Mouse (Mus musculus): ENCODE results near the gene Rfx4. TPM values are rescaled to one million over a fixed set of nuclear protein-coding genes. Genes with fewer than 3 reads are reported as not detected.

Gene Rfx4
- total RNA-seq, 2 experiments from 2014 or later, result 10.7 to 12.1 TPM

- Histone ChIP-seq H3K27ac (no peak overlapping the region), H3K4me3 (no peak overlapping the region)
- no peak for DNase-seq (ENCODE audit: low spot score in 2 of 2)
- TF ChIP-seq CTCF (conservative IDR thresholded peaks at IDR 0.05), result no peak
Observed at GRCm38 (mm10) chr10:84805576-84805975, 49.7 kb downstream of the Rfx4 start.

GRCm38 (mm10) chr10:84807206-84807605, 51.3 kb downstream of the Rfx4 start:
- DNase-seq (ENCODE audit: low spot score in 2 of 2), result no peak
- no peak overlapping the region for H3K4me3 ChIP-seq
- H3K27ac ChIP-seq, result no peak overlapping the region
- no peak for TF ChIP-seq CTCF (conservative IDR thresholded peaks at IDR 0.05)

DNA sequence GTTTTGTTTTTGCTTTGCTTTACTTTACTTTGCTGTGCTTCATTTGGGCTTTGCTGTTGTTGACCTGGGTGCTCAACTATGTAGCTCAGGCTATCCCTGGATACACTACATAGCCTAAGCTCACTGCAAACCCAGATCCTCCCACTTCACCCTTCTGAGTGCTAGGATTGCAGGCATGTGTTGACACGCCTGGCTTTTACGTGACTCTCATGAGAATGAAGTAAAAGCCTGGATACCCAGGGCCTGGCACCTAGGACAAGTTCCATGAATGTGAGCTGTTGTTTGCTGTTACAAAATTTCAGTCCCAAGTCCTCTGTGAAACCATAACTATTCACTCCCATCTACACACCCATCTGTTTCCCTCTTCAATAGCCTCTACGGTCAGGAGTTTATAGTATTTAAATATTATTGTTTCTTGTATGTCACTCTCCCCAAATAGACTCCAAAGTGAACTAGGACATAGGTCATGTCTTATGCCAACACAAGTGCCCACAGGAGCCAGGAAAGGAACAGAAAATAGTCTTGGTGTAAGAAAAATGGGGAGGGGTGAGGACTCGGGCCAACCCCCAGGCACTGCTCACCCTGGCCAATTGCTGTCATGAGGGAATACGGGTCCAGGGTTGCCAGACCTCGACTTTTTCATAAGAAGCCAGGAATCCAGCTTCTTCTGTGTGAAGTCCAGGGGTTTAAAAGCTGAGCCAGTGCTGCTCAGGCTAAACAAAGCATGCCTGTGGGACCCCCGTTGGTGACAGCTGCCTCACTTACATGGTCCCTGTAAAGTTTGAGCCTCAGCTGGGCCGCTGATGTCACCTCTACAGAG, 54.4 kb downstream of the Rfx4 start:
- TF ChIP-seq CTCF (conservative IDR thresholded peaks at IDR 0.05), result no peak
- peak in 1 of 2 experiments; percentile 16 for DNase-seq (ENCODE audit: low spot score in 2 of 2)
- Histone ChIP-seq H3K4me3 (no peak overlapping the region), H3K27ac (peak overlapping the region; percentile 53; the same call in 1 of the 2 replicates)

- no peak for DNase-seq (ENCODE audit: low spot score in 2 of 2)
- TF ChIP-seq CTCF (conservative IDR thresholded peaks at IDR 0.05), result no peak
- Histone ChIP-seq H3K27ac (0 out of 2 replicates have a peak overlapping the region, but pooled peaks have one; percentile 53), H3K4me3 (no peak overlapping the region)
Observed at GRCm38 (mm10) chr10:84811171-84811912, 55.5 kb downstream of the Rfx4 start.

- no peak for TF ChIP-seq CTCF (conservative IDR thresholded peaks at IDR 0.05)
- no peak overlapping the region for H3K27ac ChIP-seq
- DNase-seq (ENCODE audit: low spot score in 2 of 2), result no peak
- H3K4me3 ChIP-seq, result no peak overlapping the region
Observed at GRCm38 (mm10) chr10:84811913-84812295, 56.0 kb downstream of the Rfx4 start.

- no peak for DNase-seq (ENCODE audit: low spot score in 2 of 2)
- H3K27ac ChIP-seq, result no peak overlapping the region
- TF ChIP-seq CTCF (conservative IDR thresholded peaks at IDR 0.05), result no peak
- no peak overlapping the region for H3K4me3 ChIP-seq
Observed at GRCm38 (mm10) chr10:84815676-84816436, 60.0 kb downstream of the Rfx4 start.

- TF ChIP-seq CTCF (conservative IDR thresholded peaks at IDR 0.05), result no peak
- H3K27ac ChIP-seq, result no peak overlapping the region
- no peak overlapping the region for H3K4me3 ChIP-seq
- DNase-seq (ENCODE audit: low spot score in 2 of 2), result no peak
Observed at GRCm38 (mm10) chr10:84817086-84817869, 61.4 kb downstream of the Rfx4 start.

DNA sequence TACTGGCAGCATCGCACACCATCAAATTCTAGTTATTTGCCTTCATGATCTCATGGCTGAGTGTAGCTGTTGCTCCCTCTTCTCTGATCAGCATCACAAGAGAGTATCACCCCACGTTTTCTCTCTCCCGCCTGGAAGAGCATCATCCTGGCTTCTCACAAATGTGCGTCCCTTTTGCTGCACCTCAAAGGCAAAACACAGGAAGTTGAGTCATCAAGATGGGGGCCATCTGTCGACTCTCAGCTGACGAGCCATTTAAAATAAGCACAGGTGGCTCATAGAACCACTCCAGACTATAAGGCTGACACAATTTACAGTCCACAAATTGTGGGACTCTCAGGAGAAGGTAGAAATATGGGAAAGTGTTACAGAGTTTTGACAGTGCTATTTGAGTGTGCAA, 63.8 kb downstream of the Rfx4 start:
- peak; percentile 14 to 27 for DNase-seq (ENCODE audit: low spot score in 2 of 2)
- Histone ChIP-seq H3K27ac (no peak overlapping the region), H3K4me3 (no peak overlapping the region)
- TF ChIP-seq CTCF (conservative IDR thresholded peaks at IDR 0.05), result no peak

DNA sequence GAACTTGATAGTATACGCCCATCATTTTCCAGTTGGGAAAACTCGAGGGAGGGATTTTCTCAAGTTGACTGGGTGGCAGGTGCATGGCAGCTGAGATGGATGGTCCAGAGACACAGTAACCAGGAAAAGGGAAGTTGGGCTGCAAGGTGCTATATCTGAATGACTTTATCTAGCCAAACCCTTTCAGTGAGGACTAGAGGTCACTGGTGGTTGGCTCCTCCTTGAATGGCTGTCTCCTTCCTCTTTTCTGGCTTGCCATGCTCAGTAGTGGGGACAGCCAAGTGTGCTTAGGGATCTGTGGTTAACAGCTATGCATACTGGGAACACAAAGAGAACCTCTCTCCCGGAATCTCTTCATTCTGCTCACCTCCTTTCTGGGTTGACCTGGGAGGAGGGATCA, 64.4 kb downstream of the Rfx4 start:
- H3K27ac ChIP-seq, result no peak overlapping the region
- TF ChIP-seq CTCF (conservative IDR thresholded peaks at IDR 0.05), result no peak
- no peak for DNase-seq (ENCODE audit: low spot score in 2 of 2)
- H3K4me3 ChIP-seq, result no peak overlapping the region

- no peak overlapping the region for H3K27ac ChIP-seq
Observed at GRCm38 (mm10) chr10:84822741-84823151, 66.9 kb downstream of the Rfx4 start.

DNA sequence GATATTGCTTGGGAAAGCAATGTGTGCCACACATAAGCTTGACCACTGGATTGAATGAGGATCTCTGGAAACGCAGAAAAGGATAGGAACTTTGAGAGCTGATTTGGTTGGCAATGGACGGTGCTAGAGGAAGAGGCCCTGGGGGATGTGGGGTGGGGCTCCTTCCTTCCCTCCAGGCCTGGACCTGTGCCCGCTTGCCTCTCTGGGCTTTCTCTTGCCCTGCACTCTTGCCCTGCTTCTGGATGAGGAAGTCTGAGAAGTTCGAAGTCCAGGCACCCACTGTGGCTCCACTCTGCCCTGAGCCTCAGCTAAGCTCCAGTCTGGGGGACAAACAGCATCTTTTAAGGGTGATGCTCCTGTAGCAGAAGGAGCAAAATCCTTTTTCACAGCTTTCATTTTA, 67.8 kb downstream of the Rfx4 start:
- H3K27ac ChIP-seq, result no peak overlapping the region
- DNase-seq (ENCODE audit: low spot score in 2 of 2), result no peak
- no peak for TF ChIP-seq CTCF (conservative IDR thresholded peaks at IDR 0.05)
- no peak overlapping the region for H3K4me3 ChIP-seq

More at GRCm38 (mm10) chr10:84822741-84823151, 66.9 kb downstream of the Rfx4 start:
- DNase-seq (ENCODE audit: low spot score in 2 of 2), result no peak
- TF ChIP-seq CTCF (conservative IDR thresholded peaks at IDR 0.05), result no peak
- H3K4me3 ChIP-seq, result no peak overlapping the region

DNA sequence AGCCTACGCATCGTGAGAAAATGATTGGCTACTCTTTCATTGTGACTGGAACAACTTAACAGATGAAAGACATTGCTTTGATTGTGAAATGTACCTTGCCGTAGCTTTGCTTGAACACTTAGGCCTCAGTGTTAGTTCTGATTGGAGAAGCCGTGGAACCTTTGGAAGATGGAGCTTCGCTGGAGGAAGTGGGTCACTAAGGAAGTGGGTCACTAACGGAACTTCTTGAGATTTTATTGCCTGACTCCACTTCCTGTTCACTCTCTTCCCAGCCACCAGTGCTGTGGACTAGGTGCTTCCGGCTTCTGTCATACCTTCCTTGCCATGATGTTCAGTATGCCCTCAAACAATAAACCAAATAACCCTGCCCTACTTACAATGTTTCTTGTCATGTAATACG, 73.1 kb downstream of the Rfx4 start:
- no peak for DNase-seq (ENCODE audit: low spot score in 2 of 2)
- TF ChIP-seq CTCF (conservative IDR thresholded peaks at IDR 0.05), result no peak
- Histone ChIP-seq H3K4me3 (no peak overlapping the region), H3K27ac (no peak overlapping the region)
